Mouse (Mus musculus) lung, postnatal 4 days (tissue): ENCODE measurements around the gene Eid2b.
A peak's percentile ranks its signal among the peaks of the same experiment; 100 is the strongest.
"Not testable (repeated sequence)": the region's sequence is repeated elsewhere in the genome, so short reads cannot be mapped to it uniquely, and the experiment has no call there.

Experiments used
- DNase-seq, 2 experiments: peaks; one replicate each; pipeline ENCODE4 v3.0.0; 2021

The Eid2b gene

DNA sequence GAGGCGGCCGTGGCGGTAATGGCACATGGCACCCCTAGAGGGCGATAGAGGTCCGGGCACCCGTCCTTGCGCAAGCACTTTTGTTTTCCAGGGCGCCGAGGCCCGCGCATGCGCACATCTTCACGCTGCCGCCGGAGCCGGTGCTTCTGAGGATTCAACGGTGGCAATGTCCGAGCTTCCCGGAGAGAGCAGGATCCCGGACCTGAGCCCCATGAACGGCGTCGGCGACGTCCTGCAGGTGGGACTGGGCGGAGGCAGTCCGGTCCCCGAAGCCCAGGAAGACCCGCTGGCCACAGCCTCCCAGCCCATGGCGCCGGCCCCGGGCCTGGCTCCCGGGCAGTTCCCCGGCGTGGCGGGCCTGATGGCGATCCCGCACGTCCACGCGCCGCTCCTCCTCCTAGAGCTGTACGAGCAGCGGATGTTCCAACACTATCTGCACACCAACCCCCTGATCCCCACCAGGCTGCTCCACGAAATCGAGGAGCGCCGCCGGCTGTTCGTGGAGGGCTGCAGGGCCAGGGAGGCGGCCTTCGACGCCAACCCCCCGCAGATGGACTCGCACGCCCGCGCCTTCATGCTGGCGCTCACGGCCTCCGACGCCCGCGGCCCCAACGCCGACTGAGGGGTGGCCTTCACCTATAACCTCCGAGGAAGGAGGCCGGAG is at the start of gene Eid2b:
Gene Eid2b, plus strand, starts transcription at position 125 of the 664 bp plus-strand sequence.
- peak; percentile 95 to 97 for DNase-seq

DNA sequence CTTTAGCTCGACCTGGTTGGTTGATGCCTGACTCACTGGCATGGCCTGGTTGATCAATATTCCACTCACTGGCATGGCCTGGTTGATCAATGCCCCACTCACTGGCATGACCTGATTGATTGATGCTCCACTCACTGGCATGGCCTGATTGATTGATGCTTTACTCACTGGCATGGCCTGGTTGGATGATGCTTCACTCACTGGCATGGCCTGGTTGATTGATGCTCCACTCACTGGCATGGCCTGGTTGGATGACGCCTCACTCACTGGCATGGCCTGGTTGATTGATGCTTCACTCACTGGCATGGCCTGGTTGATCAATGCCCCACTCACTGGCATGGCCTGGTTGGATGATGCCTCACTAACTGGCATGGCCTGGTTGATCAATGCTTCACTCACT is 33.6 kb upstream of the Eid2b start:
- DNase-seq, result not testable (repeated sequence)

DNA sequence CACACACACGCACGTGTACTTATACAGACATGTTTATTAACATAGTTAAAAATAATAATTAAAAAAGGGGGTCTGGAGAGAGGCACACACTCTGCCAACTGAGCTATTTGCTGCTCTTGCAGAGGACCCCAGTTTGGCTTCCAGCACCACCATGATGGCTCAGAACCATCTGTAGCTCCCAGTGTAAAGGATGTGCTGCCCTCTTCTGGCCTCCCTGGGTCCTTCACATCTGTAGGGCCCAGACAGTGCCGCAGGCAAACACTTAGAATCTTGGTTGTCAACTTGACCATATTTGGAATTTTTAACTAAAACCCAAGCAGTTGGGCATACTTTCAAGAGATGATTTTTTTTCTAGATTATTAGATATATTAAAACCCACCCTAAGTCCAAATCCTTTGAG is 28.6 kb upstream of the Eid2b start:
- no peak for DNase-seq

DNA sequence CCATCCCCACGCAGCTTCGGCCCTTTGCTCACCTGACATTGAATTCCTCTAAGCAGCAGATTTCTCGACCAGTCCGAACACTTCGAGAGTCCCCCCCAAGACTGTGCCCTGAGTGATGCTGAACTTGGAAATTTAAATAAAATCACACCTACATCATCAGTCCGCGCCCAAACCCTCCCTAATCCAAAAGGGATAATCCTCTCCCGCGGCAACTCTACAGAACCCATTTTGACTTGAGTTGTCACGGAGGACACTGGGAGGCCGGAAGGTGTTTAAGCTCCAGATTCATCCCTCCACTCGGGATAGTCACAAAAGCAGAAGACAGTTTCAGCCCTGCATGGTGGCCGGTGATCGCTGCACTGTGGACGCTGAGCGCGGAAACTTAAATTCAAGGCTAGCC is 25.6 kb upstream of the Eid2b start:
- no peak for DNase-seq

DNA sequence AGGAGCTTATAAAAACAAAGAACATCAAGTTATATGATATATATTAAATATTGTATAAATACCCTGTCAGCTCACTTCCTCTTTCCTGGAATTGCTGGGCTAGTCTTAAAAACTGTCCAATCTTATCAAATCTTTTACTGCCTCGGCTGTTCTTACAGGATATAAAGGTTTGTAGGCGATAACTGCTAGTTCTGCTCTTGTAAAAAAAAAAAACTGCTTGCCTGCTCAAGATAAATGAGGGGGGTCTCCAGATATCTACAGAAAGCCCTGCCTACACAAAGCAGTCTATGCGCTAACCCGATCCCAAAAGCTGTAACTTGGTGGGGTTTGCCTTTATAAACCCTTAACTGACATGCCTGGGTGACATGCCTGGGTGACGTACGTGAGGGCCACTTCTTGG is 22.9 kb upstream of the Eid2b start:
- DNase-seq, result no peak

GRCm38 (mm10) chr7:28255476-28255875 is 22.1 kb upstream of the Eid2b start:
- DNase-seq, result no peak

DNA sequence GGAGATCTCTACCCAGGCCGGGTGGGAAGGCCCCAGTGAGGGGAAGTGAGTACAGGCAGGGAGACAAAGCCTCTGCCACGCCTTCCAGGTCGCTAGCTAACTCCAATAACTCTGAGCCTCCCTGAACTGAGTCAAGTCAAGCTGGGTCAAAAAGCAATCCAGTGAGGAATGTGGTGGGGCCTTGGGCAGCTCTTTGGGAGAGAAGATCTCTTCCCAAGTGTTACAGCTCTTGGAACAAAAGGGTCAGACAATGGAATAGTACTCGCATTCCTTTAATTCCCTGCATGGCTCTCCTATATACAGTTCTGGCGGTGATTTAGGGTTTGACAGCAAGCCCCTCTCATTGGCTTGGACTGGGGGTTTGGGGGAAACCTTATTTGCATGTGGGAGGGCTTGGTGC is 14.7 kb upstream of the Eid2b start:
- DNase-seq, result no peak

GRCm38 (mm10) chr7:28263786-28264185 is 13.8 kb upstream of the Eid2b start:
- DNase-seq, result peak; percentile 68 to 80

DNA sequence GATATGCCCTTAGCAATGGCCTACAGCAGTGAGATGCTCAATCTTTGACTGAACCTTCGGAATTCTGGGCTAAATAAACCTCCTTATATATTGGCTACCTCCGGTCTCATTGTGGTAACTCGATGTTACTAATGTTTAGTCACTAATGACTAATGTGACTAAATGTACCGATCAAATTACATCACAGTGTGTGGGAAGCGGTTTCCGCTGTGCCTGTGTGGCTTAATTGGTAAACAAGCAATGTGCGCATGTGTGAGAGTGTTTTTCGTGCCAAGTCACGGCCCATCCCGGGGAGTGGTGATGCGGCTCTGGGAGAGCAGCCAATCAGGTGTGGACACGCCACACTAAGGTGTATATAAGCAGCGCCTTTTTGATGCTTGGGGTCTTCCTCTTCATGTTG is 12.1 kb upstream of the Eid2b start:
- no peak for DNase-seq

DNA sequence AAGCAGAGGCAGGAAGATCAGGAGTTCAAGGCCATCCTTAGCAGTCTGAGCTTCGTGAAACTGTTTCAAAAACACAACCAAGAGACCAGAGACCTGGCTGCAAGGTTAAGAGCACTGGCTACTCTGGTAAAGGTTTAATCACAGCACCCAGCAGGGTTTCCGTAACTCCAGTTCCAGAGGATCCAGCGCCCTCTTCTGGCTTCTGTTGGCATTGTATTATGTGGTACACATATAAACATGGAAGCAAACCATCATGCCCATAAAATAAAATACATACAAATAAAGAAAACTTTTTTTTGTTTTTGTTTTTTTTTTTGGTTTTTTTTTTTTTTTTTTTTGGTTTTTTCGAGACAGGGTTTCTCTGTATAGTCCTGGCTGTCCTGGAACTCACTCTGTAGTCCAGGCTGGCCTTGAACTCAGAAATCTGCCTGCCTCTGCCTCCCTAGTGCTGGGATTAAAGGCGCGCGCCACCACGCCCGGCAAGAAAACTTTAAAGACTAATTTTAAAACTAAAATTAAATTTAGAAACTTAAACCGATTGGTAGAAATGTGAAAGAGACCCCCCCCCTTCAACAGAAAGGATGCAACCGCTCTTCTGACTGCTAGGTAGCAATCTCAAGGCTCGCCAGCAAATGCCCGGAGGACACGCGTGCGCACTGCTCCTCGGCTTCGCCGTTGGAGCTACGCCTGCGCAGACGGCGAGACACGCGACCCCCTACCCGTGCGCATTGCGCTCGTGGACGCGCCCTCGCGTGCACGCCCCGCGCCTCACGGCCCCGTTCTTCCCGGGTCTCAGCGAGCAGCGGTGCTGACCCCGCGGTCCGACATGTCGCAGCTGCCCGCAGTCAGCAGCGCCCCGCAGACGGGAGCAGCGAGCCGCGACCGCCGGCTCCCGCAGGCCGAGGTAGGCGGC is 10.2 kb upstream of the Eid2b start, which contains the start of gene Eid2:
Gene Eid2, plus strand, starts transcription at position 753 of the 913 bp plus-strand sequence.
- peak; percentile 84 to 89 for DNase-seq

DNA sequence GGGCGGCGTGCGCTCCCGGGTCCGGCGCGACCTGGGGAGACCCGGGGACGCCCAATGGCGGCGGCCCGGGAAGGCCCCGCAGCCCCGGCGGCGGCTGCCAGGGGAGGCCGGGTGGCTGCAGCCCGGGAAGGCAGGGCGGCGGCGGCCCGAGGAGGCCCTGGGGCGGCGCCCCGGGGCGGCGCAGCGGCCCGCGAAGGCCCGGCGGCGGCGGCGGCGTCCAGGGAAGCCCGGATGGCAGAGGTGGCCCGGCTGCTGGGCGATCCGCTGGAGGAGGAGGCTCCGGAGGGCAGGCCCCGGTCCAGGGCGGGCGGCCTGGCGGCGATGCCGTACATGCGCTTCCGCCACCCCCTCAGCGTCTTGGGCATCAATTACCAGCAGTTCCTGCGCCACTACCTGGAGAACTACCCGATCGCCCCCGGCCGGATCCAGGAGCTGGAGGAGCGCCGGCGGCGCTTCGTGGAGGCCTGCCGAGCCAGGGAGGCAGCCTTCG is 9.5 kb upstream of the Eid2b start:
- DNase-seq, result peak; percentile 64 to 74

DNA sequence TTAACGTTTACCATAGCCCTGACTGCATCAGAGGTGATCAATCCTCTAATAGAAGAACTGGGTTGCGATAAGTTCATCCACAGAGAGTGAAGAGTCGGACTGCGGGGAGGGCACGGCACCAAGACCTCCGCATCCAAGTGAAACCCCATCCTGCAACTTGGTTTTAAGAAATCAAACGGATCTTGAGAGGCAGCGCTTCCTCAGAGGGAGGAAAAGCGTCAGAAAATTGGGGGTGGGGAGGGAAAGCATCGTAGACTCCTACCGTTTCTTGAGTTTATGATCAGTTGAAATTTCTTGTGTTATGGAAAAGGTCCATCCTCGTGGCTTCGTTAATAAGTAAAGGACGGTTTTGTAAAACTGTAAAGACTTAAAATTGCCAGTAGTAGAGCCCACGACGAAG is 9.0 kb upstream of the Eid2b start:
- no peak for DNase-seq

GRCm38 (mm10) chr7:28269355-28269754 is 8.2 kb upstream of the Eid2b start:
- no peak for DNase-seq

- DNase-seq, result no peak
Observed at GRCm38 (mm10) chr7:28271761-28272160, 5.8 kb upstream of the Eid2b start.

GRCm38 (mm10) chr7:28277237-28277614 is 313 bp upstream of the Eid2b start:
- no peak for DNase-seq

GRCm38 (mm10) chr7:28278279-28278652 is 727 bp downstream of the Eid2b start:
- DNase-seq, result no peak

GRCm38 (mm10) chr7:28280630-28281029 is 3.1 kb downstream of the Eid2b start:
- no peak for DNase-seq

DNA sequence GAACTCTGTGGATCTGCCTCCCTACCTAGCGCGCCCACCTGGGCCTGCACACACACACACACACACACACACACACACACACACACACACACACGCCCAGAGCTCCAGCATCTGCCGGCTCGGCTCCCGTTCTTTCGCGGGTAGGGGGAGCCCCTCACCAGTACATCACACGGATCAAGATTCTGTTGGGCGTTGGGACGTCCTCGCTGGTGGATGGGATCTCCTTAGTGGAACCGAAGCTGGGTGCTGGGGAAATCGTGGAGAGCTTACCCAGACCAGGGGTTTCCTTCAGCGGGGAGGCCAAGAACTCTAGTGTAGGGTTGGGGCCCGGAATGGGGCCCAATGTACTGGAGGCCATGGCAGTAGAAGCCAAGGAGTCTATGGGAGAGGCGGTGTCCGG is 12.6 kb downstream of the Eid2b start:
- DNase-seq, result peak in 1 of 2 experiments; percentile 43

- peak; percentile 17 to 40 for DNase-seq
Observed at GRCm38 (mm10) chr7:28290638-28291590, 13.4 kb downstream of the Eid2b start, which contains the start of gene Selenov. TSS of gene Selenov (minus strand) at chr7:28291186.

GRCm38 (mm10) chr7:28294481-28294880 is 16.9 kb downstream of the Eid2b start:
- DNase-seq, result peak; percentile 64 to 78

DNA sequence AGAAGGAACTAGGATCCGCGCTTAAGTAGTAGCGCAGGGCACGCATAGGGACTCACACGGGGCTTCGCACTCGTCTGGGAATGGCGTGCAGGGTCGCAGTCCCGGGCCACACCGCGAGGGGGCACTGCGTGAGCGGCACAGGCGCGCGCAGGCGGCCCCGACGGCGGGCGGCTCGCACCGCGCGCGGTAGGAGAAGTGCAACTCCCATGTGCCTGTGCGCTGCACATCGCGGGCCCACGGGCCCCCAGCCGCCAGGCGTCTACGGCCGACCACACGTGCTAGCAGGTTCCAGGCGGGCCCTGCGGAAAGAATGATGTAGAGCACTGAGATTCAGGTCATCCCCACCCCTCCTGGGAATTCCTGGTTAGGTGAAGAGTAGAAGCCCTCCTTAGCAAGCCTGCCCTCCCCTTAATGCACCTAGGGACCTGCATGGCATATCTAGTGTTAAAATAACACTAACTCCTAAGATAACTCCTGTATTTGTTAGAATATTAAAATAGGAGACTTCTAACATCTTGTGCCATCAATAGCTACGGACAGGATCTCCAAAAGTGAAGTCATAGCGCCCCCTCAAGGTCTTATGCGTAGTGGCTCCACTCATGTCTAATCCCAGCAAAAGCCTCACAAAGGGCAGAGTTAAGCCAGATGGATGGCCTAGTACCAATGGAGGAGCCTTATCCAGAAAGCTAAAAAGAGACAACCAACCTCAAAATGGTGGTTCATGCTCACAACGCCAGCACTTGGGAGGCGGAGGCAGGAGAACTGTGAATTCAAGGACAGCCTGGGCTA is 21.5 kb downstream of the Eid2b start:
- peak in 1 of 2 experiments; percentile 55 for DNase-seq
